Mouse (Mus musculus) megakaryocyte progenitor cell, adult 5-6 weeks (primary cell): ENCODE data around the gene Msh5. TPM values are rescaled to one million over a fixed set of nuclear protein-coding genes. Genes with fewer than 3 reads are reported as not detected.
"Not testable (repeated sequence)": the region's sequence is repeated elsewhere in the genome, so short reads cannot be mapped to it uniquely, and the experiment has no call there.

ENCODE experiments used
- ATAC-seq: replicated peaks from 2 replicates; pipeline ENCODE4 v1.8.0; 2016; ENCODE audit warnings: mild to moderate bottlenecking, moderate TSS enrichment, inconsistent platforms; ENCODE audit not compliant: poor library complexity
- total RNA-seq, 2 experiments: library from RNA; stranded (forward) in 1 of 2; stranded (reverse) in 1 of 2; fragments of 157-497, 149-512 nt in 1 of 2; fragments of 200-1000 nt in 1 of 2; gene quantifications; 2 replicates each; pipeline versions ENCODE4 v1.2.3 to v1.2.4; 2015 to 2017

Gene Msh5
- total RNA-seq, 2 experiments from 2014 or later: 2.4 to 4.2 TPM

- no peak for ATAC-seq
Observed at GRCm38 (mm10) chr17:35024691-35025488, 21.7 kb downstream of the Msh5 start.

GRCm38 (mm10) chr17:35024261-35024660 lies 22.3 kb downstream of the Msh5 start:
- no peak for ATAC-seq

GRCm38 (mm10) chr17:35023756-35024155 lies 22.8 kb downstream of the Msh5 start:
- no peak; the same call in 1 of the 2 replicates for ATAC-seq

GRCm38 (mm10) chr17:35023221-35023620 lies 23.3 kb downstream of the Msh5 start:
- no peak for ATAC-seq

GRCm38 (mm10) chr17:35022541-35023060 lies 23.9 kb downstream of the Msh5 start:
- ATAC-seq: no peak

GRCm38 (mm10) chr17:35021842-35022477 lies 24.6 kb downstream of the Msh5 start:
- peak; percentile 74 for ATAC-seq

GRCm38 (mm10) chr17:35021163-35021808 lies 25.3 kb downstream of the Msh5 start:
- peak; percentile 64 for ATAC-seq

GRCm38 (mm10) chr17:35020551-35020950 lies 26.0 kb downstream of the Msh5 start:
- no peak for ATAC-seq

- no peak for ATAC-seq
Observed at GRCm38 (mm10) chr17:35019894-35020293, 26.7 kb downstream of the Msh5 start.

GRCm38 (mm10) chr17:35018171-35018570 lies 28.4 kb downstream of the Msh5 start:
- ATAC-seq: no peak

- no peak for ATAC-seq
Observed at GRCm38 (mm10) chr17:35017706-35018030, 28.9 kb downstream of the Msh5 start.

GRCm38 (mm10) chr17:35016791-35017705 lies 29.5 kb downstream of the Msh5 start:
- ATAC-seq: no peak

- peak; percentile 49 for ATAC-seq
Observed at GRCm38 (mm10) chr17:35016376-35016775, 30.2 kb downstream of the Msh5 start, which contains the start of gene Vwa7. Vwa7 (plus strand) TSS chr17:35016579.

- ATAC-seq: no peak
Observed at GRCm38 (mm10) chr17:35015296-35015695, 31.2 kb downstream of the Msh5 start.

GRCm38 (mm10) chr17:35013221-35013620 lies 33.3 kb downstream of the Msh5 start:
- no peak for ATAC-seq

GRCm38 (mm10) chr17:35012430-35012829 lies 34.1 kb downstream of the Msh5 start:
- no peak for ATAC-seq

GRCm38 (mm10) chr17:35011440-35011839 lies 35.1 kb downstream of the Msh5 start:
- no peak for ATAC-seq

GRCm38 (mm10) chr17:35009586-35009985 lies 37.0 kb downstream of the Msh5 start:
- no peak for ATAC-seq

GRCm38 (mm10) chr17:35007387-35007991 lies 39.1 kb downstream of the Msh5 start:
- 0 out of 2 replicates have a peak, but pooled peaks have one; percentile 42 for ATAC-seq

GRCm38 (mm10) chr17:35005902-35006301 lies 40.6 kb downstream of the Msh5 start:
- not testable (repeated sequence) for ATAC-seq
